Mouse (Mus musculus) heart, adult 2 months (tissue): ENCODE data around the gene Armh2.

Source experiments
- CTCF ChIP-seq: fragments of 200-600 bp; IDR thresholded peaks from 2 replicates; pipeline ENCODE4 v1.8.1; 2022; ENCODE audit warnings: antibody characterized with exemption, mild to moderate bottlenecking, moderate library complexity
- POLR2A ChIP-seq: fragments of 200-500 bp; IDR thresholded peaks from 2 replicates; pipeline ENCODE4 v1.6.1; 2011; ENCODE audit warnings: mild to moderate bottlenecking, low read depth, low read length, control low read depth; ENCODE audit not compliant: insufficient read depth

DNA sequence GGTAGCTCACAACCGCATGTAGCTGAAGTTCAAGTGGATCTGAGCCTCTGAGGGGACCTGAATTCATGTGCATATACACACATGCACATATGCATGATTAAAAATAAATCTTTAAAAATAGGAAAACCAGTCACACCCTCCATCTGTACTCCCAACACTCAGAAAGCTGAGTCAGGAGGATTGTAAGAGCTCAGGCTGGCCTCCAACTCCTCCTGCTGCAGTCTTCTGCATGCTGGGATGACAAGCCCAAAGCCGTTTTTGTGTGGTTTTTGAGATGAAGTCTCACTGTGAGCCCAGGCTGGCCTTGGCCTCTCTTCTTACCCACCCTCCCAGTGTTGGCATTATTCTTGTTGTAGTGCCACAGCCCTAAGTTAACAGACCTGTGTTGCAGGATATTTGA lies 37.0 kb downstream of the Armh2 start:
- no peak for TF ChIP-seq POLR2A
- no peak for TF ChIP-seq CTCF
